Mouse (Mus musculus) limb, embryonic 11.5 days (tissue): Measurements from ENCODE around the gene G6pc2. TPM values are rescaled to one million over a fixed set of nuclear protein-coding genes. Genes with fewer than 3 reads are reported as not detected.
A peak's percentile ranks its signal among the peaks of the same experiment; 100 is the strongest.

ENCODE experiments used
- ATAC-seq: fragments of 200-750 bp; cut with Nextera tagmentation; 2 replicates; pipeline ENCODE4 v1.8.0; 2017; ENCODE audit warnings: low read depth; ENCODE audit not compliant: insufficient number of reproducible peaks, low FRiP score, low TSS enrichment
- DNase-seq: peaks from one replicate; pipeline ENCODE4 v3.0.0-alpha.2; 2015; ENCODE audit warnings: low spot score
- H3K27ac ChIP-seq: fragments of 300-500 bp; sonication (generic); replicated peaks from 2 replicates; pipeline ENCODE4 v1.5.1; 2014; ENCODE audit warnings: low read depth, mild to moderate bottlenecking, low read length
- H3K27me3 ChIP-seq: fragments of 300-500 bp; sonication (generic); 2 replicates; pipeline ENCODE4 v1.6.1; 2014; ENCODE audit warnings: mild to moderate bottlenecking, low read length, mixed read lengths; ENCODE audit not compliant: control insufficient read depth, insufficient read depth
- H3K36me3 ChIP-seq: fragments of 300-500 bp; sonication (generic); 2 replicates; pipeline ENCODE4 v1.6.1; 2014; ENCODE audit warnings: mild to moderate bottlenecking, low read length, moderate library complexity, mixed read lengths; ENCODE audit not compliant: control insufficient read depth, insufficient read depth
- H3K4me1 ChIP-seq: fragments of 300-500 bp; sonication (generic); 2 replicates; pipeline ENCODE4 v1.6.1; 2014; ENCODE audit warnings: low read length, mixed read lengths; ENCODE audit not compliant: control insufficient read depth, insufficient read depth
- H3K4me2 ChIP-seq: fragments of 300-500 bp; sonication (generic); 2 replicates; pipeline ENCODE4 v1.6.1; 2014; ENCODE audit warnings: low read depth, mild to moderate bottlenecking, moderate library complexity; ENCODE audit not compliant: severe bottlenecking
- H3K4me3 ChIP-seq: fragments of 300-500 bp; sonication (generic); 2 replicates; pipeline ENCODE4 v1.5.1; 2014; ENCODE audit warnings: low read depth, low read length
- H3K9ac ChIP-seq: fragments of 300-500 bp; sonication (generic); 2 replicates; pipeline ENCODE4 v1.6.1; 2014; ENCODE audit warnings: mild to moderate bottlenecking, low read length
- H3K9me3 ChIP-seq: fragments of 300-500 bp; sonication (generic); 2 replicates; pipeline ENCODE4 v1.6.1; 2016; ENCODE audit warnings: low read length; ENCODE audit not compliant: control insufficient read depth
- WGBS: fragments of 180-500 bp; shearing (Covaris S2); extraction: QIAGEN DNeasy Blood & Tissue Kit; methylation state at CpG from one replicate; pipeline ENCODE4 v1.1.7; 2014; 5-methylcytosine and 5-hydroxymethylcytosine counted together
- polyA plus RNA-seq: library from polyadenylated mRNA; unstranded; fragments of >200 nt; fragmentation: Nextera tagmentation; extraction: Ambion mirVana; gene quantifications from 2 replicates; pipeline ENCODE4 v1.2.1, GENCODE M21; 2014

G6pc2 gene
- polyA plus RNA-seq, 1 experiment from 2014 or later = 0.51 TPM

- Histone ChIP-seq H3K9me3 (no peaks in the 10 kb centered on the region), H3K27me3 (no peaks in the 10 kb centered on the region), H3K9ac (peak overlapping the region; percentile 78), H3K36me3 (peaks cover 10% of the 10 kb centered on the region), H3K4me3 (peak overlapping the region; percentile 70), H3K4me1 (no peaks in the 10 kb centered on the region; the same call in 1 of the 2 replicates), H3K27ac (no peak overlapping the region), H3K4me2 (peak overlapping the region; percentile 57)
- WGBS = 26% methylated on average over 6 of the region's 6 CpGs
- ATAC-seq (no peak), DNase-seq (peak; percentile 26)
Measured at GRCm38 (mm10) chr2:69205185-69205584, 5.7 kb upstream of the G6pc2 start.

GRCm38 (mm10) chr2:69205791-69206351 is 5.0 kb upstream of the G6pc2 start, which contains the start of gene Spc25:
Gene Spc25 (minus strand): TSS chr2:69206194.
- under 1% methylated on average over 46 of the region's 46 CpGs for WGBS
- Histone ChIP-seq H3K9me3 (no peaks in the 10 kb centered on the region), H3K4me3 (peak within 1 kb of the TSS; percentile 70), H3K4me1 (no peaks in the 10 kb centered on the region; the same call in 1 of the 2 replicates), H3K27ac (peak within 1 kb of the TSS; percentile 49; the same call in 1 of the 2 replicates), H3K36me3 (peaks cover 10% of the 10 kb centered on the region), H3K27me3 (no peaks in the 10 kb centered on the region), H3K9ac (peak within 1 kb of the TSS; percentile 78), H3K4me2 (peak within 1 kb of the TSS; percentile 57)
- DNase-seq (peak; percentile 91), ATAC-seq (peak; percentile 98)

- H3K9ac ChIP-seq = no peak overlapping the region
- peak overlapping the region; percentile 5; the same call in 1 of the 2 replicates for H3K4me3 ChIP-seq
- H3K36me3 ChIP-seq = peaks cover 7% of the 10 kb centered on the region
- H3K9me3 ChIP-seq = no peaks in the 10 kb centered on the region
- ATAC-seq (0 out of 2 replicates have a peak, but pooled peaks have one; percentile 27), DNase-seq (no peak)
- no peaks in the 10 kb centered on the region for H3K27me3 ChIP-seq
- whole genome bisulfite sequencing = 22% methylated on average over 7 of the region's 7 CpGs
- peak overlapping the region; percentile 33 for H3K4me2 ChIP-seq
- no peaks in the 10 kb centered on the region; the same call in 1 of the 2 replicates for H3K4me1 ChIP-seq
- no peak overlapping the region for H3K27ac ChIP-seq
Measured at GRCm38 (mm10) chr2:69206523-69206922, 4.3 kb upstream of the G6pc2 start.

- Histone ChIP-seq H3K4me3 (no peak overlapping the region), H3K36me3 (no peaks in the 10 kb centered on the region), H3K4me1 (no peaks in the 10 kb centered on the region; the same call in 1 of the 2 replicates), H3K9ac (no peak overlapping the region), H3K9me3 (no peaks in the 10 kb centered on the region), H3K27me3 (no peaks in the 10 kb centered on the region), H3K27ac (no peak overlapping the region), H3K4me2 (no peak overlapping the region)
- 85% methylated on average over 3 of the region's 3 CpGs for WGBS
- ATAC-seq = no peak
- no peak for DNase-seq
Measured at GRCm38 (mm10) chr2:69209684-69210083, 1.2 kb upstream of the G6pc2 start.

GRCm38 (mm10) chr2:69212652-69213051 is 1.8 kb downstream of the G6pc2 start:
- no peaks in the 10 kb centered on the region for H3K9me3 ChIP-seq
- no peak overlapping the region for H3K4me2 ChIP-seq
- no peak for ATAC-seq
- 72% methylated on average over 10 of the region's 10 CpGs for WGBS
- DNase-seq = no peak
- no peaks in the 10 kb centered on the region for H3K27me3 ChIP-seq
- H3K27ac ChIP-seq = no peak overlapping the region
- no peaks in the 10 kb centered on the region for H3K4me1 ChIP-seq
- no peaks in the 10 kb centered on the region for H3K36me3 ChIP-seq
- H3K9ac ChIP-seq = no peak overlapping the region
- no peak overlapping the region for H3K4me3 ChIP-seq

GRCm38 (mm10) chr2:69215242-69215641 is 4.4 kb downstream of the G6pc2 start:
- Histone ChIP-seq H3K4me2 (no peak overlapping the region), H3K27ac (no peak overlapping the region), H3K4me3 (no peak overlapping the region), H3K4me1 (no peaks in the 10 kb centered on the region), H3K27me3 (no peaks in the 10 kb centered on the region), H3K9ac (no peak overlapping the region), H3K36me3 (no peaks in the 10 kb centered on the region), H3K9me3 (no peaks in the 10 kb centered on the region)
- WGBS = 83% methylated on average over 7 of the region's 7 CpGs
- ATAC-seq = no peak
- no peak for DNase-seq

- DNase-seq (no peak), ATAC-seq (no peak)
- Histone ChIP-seq H3K27me3 (no peaks in the 10 kb centered on the region), H3K4me2 (no peak overlapping the region), H3K36me3 (no peaks in the 10 kb centered on the region), H3K4me3 (no peak overlapping the region), H3K4me1 (no peaks in the 10 kb centered on the region), H3K27ac (no peak overlapping the region), H3K9me3 (no peaks in the 10 kb centered on the region), H3K9ac (no peak overlapping the region)
- 73% methylated on average over 5 of the region's 5 CpGs for WGBS
Measured at GRCm38 (mm10) chr2:69221868-69222416, 11.1 kb downstream of the G6pc2 start.

GRCm38 (mm10) chr2:69222815-69223214 is 11.9 kb downstream of the G6pc2 start:
- Histone ChIP-seq H3K27ac (no peak overlapping the region), H3K27me3 (no peaks in the 10 kb centered on the region), H3K9ac (no peak overlapping the region), H3K4me1 (no peaks in the 10 kb centered on the region), H3K4me2 (no peak overlapping the region), H3K4me3 (no peak overlapping the region), H3K9me3 (no peaks in the 10 kb centered on the region), H3K36me3 (no peaks in the 10 kb centered on the region)
- 86% methylated on average over 10 of the region's 10 CpGs for WGBS
- no peak for DNase-seq
- no peak for ATAC-seq
